Comparison of ENCODE assay signal across 24 mouse cellular contexts in the genomic region with DNA sequence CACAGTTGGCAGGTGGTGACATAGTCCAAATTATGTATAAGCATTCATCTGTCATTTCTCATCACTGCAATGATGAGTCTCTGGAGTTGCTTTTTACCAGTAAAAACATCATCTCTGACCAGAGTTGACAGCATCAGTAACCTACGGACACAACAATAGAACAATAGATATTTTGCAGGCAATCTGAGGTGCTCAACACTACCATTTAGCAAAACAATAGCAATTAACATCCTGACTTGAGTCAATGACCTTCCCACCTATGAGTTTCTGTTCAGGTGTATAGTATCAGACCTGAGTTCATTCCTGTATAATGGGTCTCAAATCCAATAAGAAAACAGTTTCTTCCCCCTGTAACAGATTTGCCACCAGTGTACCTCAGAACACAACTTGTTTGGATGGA.
"Had no signal": no experiment of that assay in that cellular context is flagged by ENCODE, and none has a peak within 500 bp of the region (broad histone marks: within the 10 kb centered on the region; RNA-seq: fewer than 3 reads in every experiment).

No protein-coding gene starts in this region.

- H3K9me3 ChIP-seq: heart, embryonic 10.5 days; heart, embryonic 12.5 days; hindbrain, embryonic 10.5 days; hindbrain, embryonic 12.5 days; kidney, embryonic 15.5 days; limb, embryonic 13.5 days; limb, embryonic 15.5 days; liver, embryonic 12.5 days had no signal

- H3K9ac ChIP-seq: heart, embryonic 12.5 days; hindbrain, embryonic 12.5 days; hindbrain, embryonic 14.5 days; kidney, embryonic 15.5 days; limb, embryonic 13.5 days; limb, embryonic 15.5 days; liver, embryonic 12.5 days had no signal

- H3K27ac ChIP-seq: gastrocnemius, adult 2 months; heart, embryonic 10.5 days; hindbrain, embryonic 10.5 days; hindbrain, embryonic 12.5 days; hindbrain, embryonic 14.5 days; kidney, embryonic 15.5 days; kidney, postnatal 0 days; limb, embryonic 13.5 days; limb, embryonic 15.5 days; liver, embryonic 12.5 days had no signal

- DNase-seq: gastrocnemius, adult 2 months; gastrocnemius, postnatal 10 days; gastrocnemius, postnatal 25 days; heart, adult 18-20 months; heart, postnatal 10 days; heart, postnatal 4 days; kidney, adult 11 months; kidney, adult 2 months; kidney, adult 9 months; kidney, postnatal 14 days; kidney, postnatal 36 days; layer of hippocampus, adult 9-11 months; layer of hippocampus, postnatal 36 days; left cerebral cortex, postnatal 4 days had no signal

- H3K4me3 ChIP-seq: gastrocnemius, adult 2 months; heart, embryonic 10.5 days; heart, embryonic 12.5 days; hindbrain, embryonic 10.5 days; hindbrain, embryonic 12.5 days; kidney, embryonic 15.5 days; limb, embryonic 13.5 days; limb, embryonic 15.5 days; liver, embryonic 12.5 days had no signal

- H3K27me3 ChIP-seq: heart, embryonic 12.5 days; hindbrain, embryonic 12.5 days; kidney, embryonic 15.5 days; limb, embryonic 13.5 days; limb, embryonic 15.5 days; liver, embryonic 12.5 days had no signal

- H3K4me1 ChIP-seq: heart, embryonic 10.5 days; hindbrain, embryonic 10.5 days; hindbrain, embryonic 12.5 days; kidney, embryonic 15.5 days; limb, embryonic 13.5 days; limb, embryonic 15.5 days; liver, embryonic 12.5 days had no signal

- H3K36me3 ChIP-seq: heart, embryonic 10.5 days; heart, embryonic 12.5 days; hindbrain, embryonic 10.5 days; hindbrain, embryonic 12.5 days; kidney, embryonic 15.5 days; limb, embryonic 13.5 days; limb, embryonic 15.5 days; liver, embryonic 12.5 days had no signal
